Mouse (Mus musculus): Measurements from ENCODE around the gene Palm3.
"Not testable (repeated sequence)": the region's sequence is repeated elsewhere in the genome, so short reads cannot be mapped to it uniquely, and the experiment has no call there.

The Palm3 gene

GRCm38 (mm10) chr8:84021096-84021495 lies at the start of gene Palm3:
Gene Palm3, plus strand, starts transcription at chr8:84021471.
- DNase-seq (ENCODE audit: low spot score in 2 of 2): no peak

- DNase-seq (ENCODE audit: low spot score in 2 of 2): no peak
Measured at GRCm38 (mm10) chr8:83971661-83972060, 49.6 kb upstream of the Palm3 start.

GRCm38 (mm10) chr8:83972150-83973120 lies 48.8 kb upstream of the Palm3 start, which contains the start of gene Prkaca:
Gene Prkaca, plus strand, starts transcription at chr8:83972993.
- DNase-seq (ENCODE audit: low spot score in 2 of 2): peak; percentile 96 to 98

- no peak for DNase-seq (ENCODE audit: low spot score in 2 of 2)
Measured at GRCm38 (mm10) chr8:83973161-83974031, 47.9 kb upstream of the Palm3 start.

GRCm38 (mm10) chr8:83974521-83974920 lies 46.8 kb upstream of the Palm3 start:
- no peak for DNase-seq (ENCODE audit: low spot score in 2 of 2)

GRCm38 (mm10) chr8:83976101-83976630 lies 45.1 kb upstream of the Palm3 start:
- DNase-seq (ENCODE audit: low spot score in 2 of 2): no peak

- DNase-seq (ENCODE audit: low spot score in 2 of 2): no peak
Measured at GRCm38 (mm10) chr8:83976779-83977350, 44.4 kb upstream of the Palm3 start.

GRCm38 (mm10) chr8:83977646-83978045 lies 43.6 kb upstream of the Palm3 start:
- DNase-seq (ENCODE audit: low spot score in 2 of 2): no peak

- DNase-seq (ENCODE audit: low spot score in 2 of 2): no peak
Measured at GRCm38 (mm10) chr8:83978200-83978599, 43.1 kb upstream of the Palm3 start.

- no peak for DNase-seq (ENCODE audit: low spot score in 2 of 2)
Measured at GRCm38 (mm10) chr8:83980250-83980649, 41.0 kb upstream of the Palm3 start.

- no peak for DNase-seq (ENCODE audit: low spot score in 2 of 2)
Measured at GRCm38 (mm10) chr8:83980845-83981244, 40.4 kb upstream of the Palm3 start.

- no peak for DNase-seq (ENCODE audit: low spot score in 2 of 2)
Measured at GRCm38 (mm10) chr8:83981533-83981932, 39.7 kb upstream of the Palm3 start.

- no peak for DNase-seq (ENCODE audit: low spot score in 2 of 2)
Measured at GRCm38 (mm10) chr8:83982449-83982848, 38.8 kb upstream of the Palm3 start.

- DNase-seq (ENCODE audit: low spot score in 2 of 2): not testable (repeated sequence)
Measured at GRCm38 (mm10) chr8:83983222-83983621, 38.0 kb upstream of the Palm3 start.

- no peak for DNase-seq (ENCODE audit: low spot score in 2 of 2)
Measured at GRCm38 (mm10) chr8:83989243-83989642, 32.0 kb upstream of the Palm3 start.

- DNase-seq (ENCODE audit: low spot score in 2 of 2): no peak
Measured at GRCm38 (mm10) chr8:83990170-83990569, 31.1 kb upstream of the Palm3 start.

GRCm38 (mm10) chr8:83992488-83992887 lies 28.8 kb upstream of the Palm3 start:
- no peak for DNase-seq (ENCODE audit: low spot score in 2 of 2)

GRCm38 (mm10) chr8:83994030-83994429 lies 27.2 kb upstream of the Palm3 start:
- no peak for DNase-seq (ENCODE audit: low spot score in 2 of 2)

GRCm38 (mm10) chr8:83995973-83996372 lies 25.3 kb upstream of the Palm3 start:
- no peak for DNase-seq (ENCODE audit: low spot score in 2 of 2)

GRCm38 (mm10) chr8:83996567-83997505 lies 24.4 kb upstream of the Palm3 start:
- peak; percentile 45 to 68 for DNase-seq (ENCODE audit: low spot score in 2 of 2)
